Mouse (Mus musculus) layer of hippocampus, adult 9-11 months (tissue): ENCODE measurements around the gene Zfyve26.
"Not testable (repeated sequence)": the region's sequence is repeated elsewhere in the genome, so short reads cannot be mapped to it uniquely, and the experiment has no call there.

Experiments used
- DNase-seq: peaks from one replicate; pipeline ENCODE4 v3.0.0; 2022

The Zfyve26 gene

DNA sequence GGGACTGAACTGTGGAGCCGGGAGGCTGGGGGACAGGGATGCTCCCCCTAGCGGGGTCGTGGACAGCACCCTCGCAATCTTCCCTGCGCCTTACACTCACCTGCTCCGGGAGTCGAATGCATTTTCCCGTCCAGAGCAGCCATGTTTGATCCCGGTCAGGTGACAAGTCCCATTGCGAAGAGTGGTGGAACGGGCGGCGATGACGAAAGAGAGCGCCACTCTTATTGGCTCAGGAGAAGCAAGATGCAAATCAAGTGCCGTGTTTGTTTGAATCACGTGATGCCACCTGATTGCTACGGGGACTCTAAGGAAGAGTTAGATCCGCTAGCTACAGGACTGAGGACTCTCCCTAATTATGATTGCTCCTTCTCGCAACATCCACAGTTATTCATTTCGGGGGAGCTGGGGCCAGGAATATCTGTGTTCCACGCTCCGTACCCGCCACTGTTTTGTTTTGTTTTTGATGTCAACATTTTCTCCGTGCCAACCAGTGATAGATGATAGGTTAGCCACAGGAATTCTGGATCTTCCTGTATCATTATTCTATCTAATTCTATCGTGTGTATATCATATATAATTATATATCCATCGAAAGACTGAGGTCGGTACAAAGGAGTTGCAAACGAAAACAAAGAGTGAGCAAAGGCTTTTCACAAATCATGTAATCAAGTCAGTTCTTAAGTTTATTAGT is at the start of gene Zfyve26:
Zfyve26 (minus strand) TSS at position 179 of the 691 bp plus-strand sequence.
- DNase-seq, result peak; percentile 97

DNA sequence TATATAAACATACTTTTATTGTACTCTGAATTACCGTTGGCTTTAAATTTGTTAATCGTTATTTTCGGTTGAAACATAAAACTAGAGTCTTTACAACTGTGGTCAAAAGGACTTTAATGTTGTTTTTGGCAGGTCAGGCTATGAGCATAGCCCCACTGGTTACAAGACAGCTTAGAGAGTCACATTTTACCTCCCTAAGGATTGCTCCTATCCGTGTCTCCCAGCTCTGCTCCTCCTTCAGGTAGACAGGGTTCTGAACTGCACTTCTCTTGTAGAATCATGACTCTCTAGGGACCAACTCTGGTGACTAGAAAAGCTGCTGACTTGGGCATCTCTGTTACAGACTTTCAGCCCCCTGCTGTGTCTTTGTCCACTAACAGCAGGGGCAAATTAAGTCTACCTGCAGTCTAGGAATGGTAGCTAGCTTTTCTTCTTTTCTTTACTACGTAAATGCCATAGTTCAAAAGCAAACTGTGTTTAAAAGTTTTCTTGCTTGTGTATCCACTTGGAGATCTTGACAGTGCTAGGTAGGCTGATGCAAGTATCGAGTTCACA is 45.3 kb upstream of the Zfyve26 start:
- no peak for DNase-seq

DNA sequence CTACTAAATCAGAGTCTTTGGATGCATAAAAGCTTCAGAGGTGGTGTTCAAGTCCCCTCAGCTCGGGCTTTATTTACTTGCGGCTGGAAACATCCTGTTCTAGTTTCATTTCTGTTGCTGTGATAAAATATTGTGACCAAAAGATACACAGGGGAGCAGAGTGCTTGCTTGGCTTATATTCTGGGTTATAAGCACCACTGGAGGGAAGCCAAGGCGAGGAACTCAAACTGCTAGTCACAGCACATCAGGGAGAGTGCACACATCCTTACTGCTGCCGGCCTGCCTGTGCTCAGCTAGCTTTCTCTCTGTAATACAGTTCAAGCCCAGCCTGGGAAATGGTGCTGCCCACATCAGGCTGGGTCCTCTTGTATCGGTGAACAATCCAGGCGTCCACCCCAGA is 44.4 kb upstream of the Zfyve26 start:
- no peak for DNase-seq

DNA sequence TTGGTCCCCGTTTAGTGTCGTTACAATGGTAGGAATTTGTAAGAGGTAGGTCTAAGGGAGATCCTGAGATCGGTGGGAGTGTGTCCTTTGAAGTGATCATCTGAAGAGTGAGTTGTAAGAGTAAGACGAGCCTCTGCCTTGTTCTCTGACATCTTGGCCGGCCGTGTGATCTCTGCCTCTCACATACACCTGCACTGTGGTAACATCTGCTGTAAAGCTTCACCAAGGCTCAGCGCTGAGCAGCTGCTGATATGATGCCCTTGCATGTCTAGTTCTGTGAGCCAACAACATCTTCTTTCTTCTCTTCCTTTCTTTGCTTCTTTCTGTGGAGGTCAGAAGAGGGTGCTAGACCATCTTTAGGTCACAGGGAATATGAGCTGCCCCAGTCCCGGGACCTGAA is 42.7 kb upstream of the Zfyve26 start:
- no peak for DNase-seq

DNA sequence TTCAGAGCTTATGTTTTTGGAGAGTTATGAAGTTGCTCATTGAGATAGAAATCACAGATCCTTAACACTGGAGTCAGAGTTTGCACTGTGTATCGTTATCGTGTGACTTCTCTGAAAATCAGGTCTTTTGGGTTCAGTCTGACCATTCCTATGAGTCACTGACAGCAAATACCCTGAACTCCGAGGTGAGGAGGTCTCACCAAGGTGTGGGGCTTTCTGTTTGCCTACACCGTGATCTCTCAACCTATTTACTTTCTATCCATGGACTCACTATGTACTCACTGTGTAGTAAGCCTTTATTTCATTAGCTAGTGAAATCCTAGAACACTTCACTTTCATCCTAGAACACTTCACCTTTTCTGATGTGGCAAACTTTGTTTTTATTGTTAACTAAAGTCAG is 35.6 kb upstream of the Zfyve26 start:
- no peak for DNase-seq

DNA sequence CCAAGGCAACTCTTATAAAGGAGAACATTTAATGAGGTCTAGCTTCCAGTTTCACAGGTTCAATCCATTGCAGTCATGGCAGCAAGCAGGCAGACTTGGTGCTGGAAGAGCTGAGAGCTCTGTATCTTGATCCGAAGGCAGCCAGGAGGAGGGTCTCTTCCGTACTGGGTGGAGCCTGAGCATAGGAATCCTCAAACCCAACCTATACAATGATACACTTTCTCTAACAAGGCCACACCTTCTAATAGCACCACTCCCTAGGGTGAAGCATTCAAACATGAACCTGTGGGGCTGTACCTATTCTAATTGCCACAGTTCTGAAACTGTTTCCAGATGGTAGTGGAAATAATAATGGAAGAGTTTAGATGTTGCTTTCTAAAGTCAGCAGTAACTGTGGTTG is 34.5 kb upstream of the Zfyve26 start:
- DNase-seq, result no peak

DNA sequence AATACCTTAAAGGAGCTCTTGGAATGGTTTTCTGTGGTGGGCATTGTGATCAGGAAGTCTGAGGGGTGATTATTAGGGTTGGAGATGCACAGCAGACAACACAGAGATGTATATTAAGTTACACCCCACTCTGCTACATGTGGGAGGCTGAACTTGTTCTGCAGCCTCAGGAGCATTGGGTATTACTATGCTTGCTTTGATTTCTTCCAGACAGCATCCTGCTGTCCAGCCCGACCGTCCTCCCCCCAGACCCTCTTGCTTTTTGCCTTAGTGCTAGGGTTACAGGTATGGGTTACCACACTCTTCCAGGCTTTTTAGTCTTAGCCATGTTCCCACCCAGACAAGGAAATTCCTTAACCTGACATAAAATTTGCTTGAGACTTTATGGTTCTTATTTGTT is 31.8 kb upstream of the Zfyve26 start:
- no peak for DNase-seq

DNA sequence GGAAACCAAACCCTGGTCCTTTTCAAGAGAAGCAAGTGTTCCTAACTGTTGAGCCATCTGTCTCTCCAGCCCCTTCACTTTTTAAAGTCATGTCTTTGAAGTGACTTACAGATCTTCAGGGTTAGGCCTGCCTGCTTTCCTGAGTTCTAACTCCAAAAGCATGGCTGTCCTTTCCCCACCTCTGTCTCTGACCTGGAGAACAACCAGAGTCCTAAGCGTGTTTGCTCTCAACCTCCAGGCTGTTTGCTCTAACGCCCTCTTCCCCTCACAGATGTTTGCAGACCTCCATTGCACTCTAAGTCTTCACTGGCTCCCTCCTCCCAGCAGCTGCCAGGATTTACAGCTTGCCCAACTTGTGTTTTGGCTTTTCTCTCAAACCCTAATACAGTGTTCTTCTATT is 30.6 kb upstream of the Zfyve26 start:
- no peak for DNase-seq

DNA sequence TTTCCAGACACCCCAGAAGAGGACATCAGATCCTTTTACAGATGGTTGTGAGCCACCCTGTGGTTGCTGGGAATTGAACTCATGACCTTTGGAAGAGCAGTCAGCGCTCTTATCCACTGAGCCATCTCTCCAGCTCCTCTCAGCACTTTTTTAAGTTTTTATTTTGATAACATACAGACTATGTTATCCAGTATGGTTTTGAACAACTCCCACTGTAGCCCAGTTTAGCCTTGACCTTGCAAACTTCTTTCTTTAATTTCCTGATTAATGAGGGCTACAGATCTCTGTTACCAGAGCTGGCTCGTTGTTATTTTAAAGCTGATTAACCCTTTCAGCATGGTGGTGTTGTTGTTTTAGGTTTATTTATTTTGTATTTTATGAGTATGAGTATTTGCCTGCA is 30.1 kb upstream of the Zfyve26 start:
- no peak for DNase-seq

DNA sequence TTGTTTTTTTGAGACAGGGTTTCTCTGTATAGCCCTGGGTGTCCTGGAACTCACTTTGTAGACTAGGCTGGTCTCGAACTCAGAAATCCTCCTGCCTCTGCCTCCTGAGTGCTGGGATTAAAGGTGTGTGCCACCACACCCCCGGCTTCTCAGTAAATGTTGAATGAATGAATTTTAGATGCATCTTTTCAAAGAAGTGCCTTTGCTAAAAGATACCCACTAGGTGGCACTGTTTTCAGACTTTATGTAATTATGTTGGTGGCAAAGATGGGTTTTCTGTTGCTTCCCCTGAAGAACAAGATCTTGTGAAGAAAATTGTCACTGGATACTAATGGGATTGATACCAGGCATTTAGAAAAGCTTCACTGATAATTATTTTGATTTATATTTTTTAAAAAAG is 26.4 kb upstream of the Zfyve26 start:
- not testable (repeated sequence) for DNase-seq

DNA sequence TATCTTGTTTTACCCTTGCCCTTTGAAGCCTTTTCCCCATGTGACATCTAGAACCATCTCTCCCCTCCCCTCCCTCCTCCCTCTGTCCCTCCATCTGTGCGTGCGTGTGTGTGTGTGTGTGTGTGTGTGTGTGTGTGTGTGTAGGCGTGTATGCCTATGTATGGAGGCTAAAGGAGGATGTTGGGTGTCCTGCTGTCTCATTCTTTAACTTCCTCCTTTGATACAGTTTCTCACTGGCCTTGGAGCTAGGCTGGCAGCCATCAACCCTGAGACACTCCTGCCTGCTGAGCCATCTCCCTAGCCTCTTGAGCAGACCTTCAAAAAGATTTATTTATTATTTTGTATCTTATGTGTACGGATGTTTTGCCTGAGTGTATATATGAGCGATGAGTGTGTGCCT is 24.8 kb upstream of the Zfyve26 start:
- peak; percentile 24 for DNase-seq

DNA sequence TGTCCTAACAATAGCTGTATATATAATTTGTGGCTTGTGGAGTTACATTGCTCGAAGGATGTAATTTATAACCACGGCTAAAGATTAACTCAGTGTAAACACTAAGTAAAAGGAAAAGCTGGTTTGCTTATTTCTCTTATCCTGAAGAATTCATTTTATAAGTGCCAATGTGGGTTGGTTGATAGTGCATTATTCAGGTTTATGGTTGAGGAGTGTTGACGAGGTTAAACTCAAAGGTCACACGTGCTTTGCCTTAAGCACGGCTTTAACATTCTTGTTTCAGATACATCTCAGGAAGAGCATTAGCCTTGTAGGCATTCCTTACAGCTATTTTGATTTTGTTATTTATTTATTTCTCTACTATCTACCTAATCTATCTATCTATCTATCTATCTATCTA is 21.2 kb upstream of the Zfyve26 start:
- DNase-seq, result no peak

DNA sequence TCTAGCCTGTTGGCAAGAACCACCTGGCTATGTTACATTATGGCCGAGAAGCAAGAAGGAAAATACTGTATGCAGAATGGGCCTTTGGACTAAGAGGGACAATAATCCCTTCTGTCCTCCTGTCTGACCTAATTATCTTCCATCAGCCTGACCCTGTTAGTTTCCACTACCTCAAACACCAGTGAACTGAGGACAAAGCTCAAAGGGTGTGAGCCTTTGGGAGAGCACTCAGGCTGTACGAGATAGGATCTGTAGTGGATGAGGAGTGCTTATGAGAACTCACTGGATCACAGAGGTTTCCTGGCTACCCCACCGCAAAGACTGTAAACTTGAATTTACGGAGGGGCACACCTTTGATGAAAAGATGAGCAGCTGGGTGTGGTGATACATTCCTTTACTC is 17.6 kb upstream of the Zfyve26 start:
- DNase-seq, result no peak

DNA sequence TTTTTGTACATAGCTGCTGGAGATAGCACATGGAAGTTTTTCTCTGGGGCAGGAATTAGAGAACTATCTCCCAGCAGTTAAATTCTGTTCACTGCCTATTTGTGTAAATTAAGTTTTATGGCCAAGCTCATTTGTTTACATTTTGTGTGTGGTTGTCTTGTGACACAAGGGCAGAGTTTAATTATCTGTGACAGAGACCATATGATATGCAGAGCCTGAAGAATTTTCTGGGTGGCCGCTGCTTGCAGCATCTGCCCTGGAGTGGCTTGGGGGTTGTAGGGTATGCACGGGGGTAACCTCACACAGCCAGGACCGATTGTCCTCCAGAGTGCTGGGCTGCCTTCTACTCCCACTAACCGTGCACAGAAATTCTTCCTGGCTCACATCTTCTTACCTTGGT is 9.9 kb upstream of the Zfyve26 start:
- no peak for DNase-seq

DNA sequence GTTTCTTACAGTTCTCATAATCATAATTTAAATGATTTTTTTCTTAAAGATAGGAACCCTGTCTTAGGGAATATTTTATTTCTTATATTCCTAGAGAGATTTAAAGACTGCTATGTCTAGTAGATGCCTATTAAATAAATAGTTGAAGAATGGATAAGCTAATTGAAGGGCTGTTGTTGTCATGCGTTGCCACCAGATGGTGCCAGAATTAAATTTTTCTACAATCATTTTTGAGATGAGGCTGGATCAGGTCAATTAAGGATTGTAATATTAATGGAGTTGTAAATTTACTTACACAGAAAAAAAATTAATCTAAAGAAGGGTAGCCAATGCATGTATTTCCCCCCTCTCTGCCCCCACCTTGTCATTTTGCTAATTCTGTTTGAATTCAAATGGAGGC is 9.0 kb upstream of the Zfyve26 start:
- DNase-seq, result no peak

DNA sequence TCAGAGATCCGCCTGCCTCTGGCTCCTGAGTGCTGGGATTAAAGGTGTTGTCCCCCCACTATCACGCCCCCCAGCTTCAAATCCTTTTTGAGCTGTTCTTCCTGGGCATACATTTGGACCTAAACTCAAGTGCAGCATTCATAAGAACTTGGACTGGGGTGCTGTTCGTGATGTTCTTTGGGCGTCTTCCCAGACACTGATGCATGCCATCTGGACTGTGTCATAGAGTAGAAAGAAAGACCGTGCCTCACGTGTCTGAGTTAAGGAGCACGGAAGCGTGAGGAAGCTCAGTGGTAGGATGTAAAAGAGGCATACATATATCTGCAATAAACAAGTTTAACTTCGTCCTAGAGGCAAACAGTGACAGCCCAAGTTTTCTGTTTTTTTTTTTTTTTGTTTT is 5.7 kb upstream of the Zfyve26 start:
- peak; percentile 33 for DNase-seq

DNA sequence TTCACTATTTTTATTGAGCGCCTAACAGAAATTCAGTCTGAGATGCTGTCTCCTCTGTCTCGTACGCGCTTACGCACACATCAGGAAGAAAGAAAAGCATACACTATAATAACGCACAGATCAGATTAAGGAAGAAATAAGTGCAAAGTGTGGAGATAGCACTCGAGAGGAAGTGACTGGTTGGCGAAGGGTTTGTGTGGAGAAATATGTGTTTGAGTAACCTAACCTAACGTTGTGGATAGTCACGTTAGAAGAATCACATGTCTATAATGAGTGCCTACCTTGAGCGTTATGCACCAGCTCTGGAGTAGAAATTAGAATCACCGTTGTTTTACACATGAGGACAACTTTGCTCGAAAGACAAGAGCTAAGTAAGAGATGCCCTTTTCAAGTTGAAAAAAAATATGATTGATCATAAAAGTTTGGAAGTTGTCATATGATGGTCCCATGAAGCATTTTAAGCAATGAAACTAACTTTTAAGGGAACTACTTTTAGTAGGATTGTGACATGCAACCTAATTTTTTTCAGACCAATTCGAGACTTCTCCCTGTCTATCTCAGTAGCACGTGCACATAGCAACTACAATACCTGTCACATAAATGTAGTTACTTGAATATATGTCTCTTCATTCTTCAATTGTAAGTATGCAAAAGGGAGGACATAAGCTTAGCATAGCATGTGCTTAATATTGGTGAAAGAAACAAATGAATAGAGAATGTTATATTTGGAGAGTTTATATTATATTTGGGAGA is 2.0 kb upstream of the Zfyve26 start:
- no peak for DNase-seq

DNA sequence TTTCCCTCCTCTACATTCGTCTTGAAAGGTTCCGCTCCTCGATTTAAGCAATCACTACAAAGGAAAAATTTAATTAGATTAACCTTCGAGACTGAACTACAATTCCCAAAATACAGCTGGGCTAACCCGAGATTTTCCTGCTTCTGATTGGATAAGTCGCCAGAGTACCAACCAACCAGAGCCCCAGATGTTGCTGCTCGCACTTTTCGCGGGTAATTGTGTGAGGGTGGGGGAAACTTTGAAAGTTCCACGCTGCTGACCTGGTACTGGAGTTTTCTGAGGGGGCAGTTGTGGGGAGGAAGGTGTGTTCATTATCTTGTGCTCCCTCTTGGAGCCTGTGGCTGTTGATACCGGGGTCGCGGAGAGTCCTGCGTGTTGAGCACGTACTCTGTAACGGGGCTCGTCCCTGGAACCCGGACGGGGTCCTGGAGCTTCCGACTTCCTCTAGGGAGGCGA is 1.0 kb upstream of the Zfyve26 start, which contains the start of gene Rad51b:
Rad51b (plus strand) TSS at position 162 of the 456 bp plus-strand sequence.
- peak; percentile 84 for DNase-seq

DNA sequence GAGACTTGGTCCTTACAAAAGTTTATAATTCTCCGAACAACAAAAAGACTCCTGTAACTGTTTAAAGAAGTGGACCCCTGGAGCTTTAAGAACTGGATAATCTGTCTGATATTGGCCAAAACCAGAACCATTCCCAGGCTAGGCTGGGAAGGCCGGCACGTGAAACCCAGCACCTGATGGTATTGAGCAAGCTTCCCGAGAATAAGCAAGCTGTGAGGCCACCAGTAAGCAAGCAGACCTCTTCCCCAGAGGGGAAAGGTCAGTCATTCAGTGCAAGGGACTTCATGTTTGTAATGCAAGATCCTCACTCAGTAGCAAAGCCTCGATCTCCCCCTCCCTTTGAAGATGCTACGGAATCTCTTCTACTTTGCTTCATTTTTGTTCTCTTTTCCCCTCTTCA is 3.2 kb downstream of the Zfyve26 start:
- no peak for DNase-seq

DNA sequence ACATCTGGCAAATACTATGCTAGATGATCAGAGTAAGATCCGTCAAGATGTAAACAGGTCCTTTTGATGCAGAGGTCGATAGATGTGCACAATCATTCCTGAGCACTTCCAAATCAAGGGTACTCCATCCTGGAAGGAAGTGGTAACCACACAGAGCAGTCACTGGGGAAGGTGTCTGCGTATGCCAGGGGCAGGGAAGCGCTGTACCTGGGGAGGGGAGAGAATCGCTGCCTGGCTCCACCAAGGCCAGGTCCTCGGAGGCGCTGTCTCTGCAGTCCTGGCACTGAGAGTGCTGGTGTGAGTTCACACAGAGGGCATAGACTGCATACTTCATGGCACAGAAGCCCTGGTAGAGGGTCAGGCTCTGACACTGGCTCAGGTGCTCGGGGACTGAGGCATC is 13.5 kb downstream of the Zfyve26 start:
- no peak for DNase-seq

DNA sequence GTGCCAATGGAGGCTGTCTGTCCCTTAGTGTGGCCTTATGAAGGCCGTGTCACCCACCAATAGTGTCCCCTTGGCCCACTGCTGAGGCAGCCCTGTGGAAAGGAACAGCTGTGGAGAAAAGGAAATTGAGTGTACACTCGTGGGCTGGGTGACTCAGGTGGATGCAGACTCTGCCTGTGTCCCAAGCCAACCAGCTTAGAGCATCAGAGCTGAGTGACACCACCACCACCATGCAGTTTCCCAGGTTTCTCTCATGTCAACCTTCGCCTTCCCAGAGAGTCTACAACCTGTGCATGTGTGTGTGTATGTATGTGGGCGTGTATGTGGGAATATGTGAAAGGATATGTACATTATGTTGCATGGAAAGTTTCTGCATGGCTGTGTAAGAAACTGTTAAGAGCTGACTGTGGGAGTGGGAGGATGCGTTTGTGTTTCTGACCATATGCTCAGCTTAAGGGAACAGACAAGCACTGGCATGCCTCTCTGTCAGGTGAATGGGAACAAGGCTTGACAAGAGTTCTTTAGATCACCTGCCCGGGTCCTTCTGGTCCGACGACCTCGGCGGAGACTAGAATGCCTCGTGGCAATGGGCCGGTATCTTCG is 16.5 kb downstream of the Zfyve26 start:
- peak; percentile 16 for DNase-seq

DNA sequence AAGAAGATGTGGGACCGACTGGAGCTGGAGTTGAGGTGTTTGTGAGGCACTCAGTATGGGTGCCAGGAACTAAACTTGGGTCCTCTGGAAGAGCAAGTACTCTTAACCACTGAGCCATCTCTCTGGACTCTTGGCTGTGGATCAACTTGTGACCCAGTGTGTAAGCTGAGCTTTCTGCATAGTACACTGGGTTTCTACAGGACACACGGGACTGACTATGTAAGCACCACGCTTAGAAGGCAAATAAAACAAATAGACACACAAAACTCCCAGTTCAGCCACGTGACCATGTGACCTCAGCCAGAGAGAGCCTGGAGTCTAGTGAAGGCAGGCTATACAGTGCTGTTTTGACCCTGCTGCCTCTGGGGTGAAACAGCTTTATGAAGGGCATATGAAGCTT is 23.5 kb downstream of the Zfyve26 start:
- DNase-seq, result no peak

DNA sequence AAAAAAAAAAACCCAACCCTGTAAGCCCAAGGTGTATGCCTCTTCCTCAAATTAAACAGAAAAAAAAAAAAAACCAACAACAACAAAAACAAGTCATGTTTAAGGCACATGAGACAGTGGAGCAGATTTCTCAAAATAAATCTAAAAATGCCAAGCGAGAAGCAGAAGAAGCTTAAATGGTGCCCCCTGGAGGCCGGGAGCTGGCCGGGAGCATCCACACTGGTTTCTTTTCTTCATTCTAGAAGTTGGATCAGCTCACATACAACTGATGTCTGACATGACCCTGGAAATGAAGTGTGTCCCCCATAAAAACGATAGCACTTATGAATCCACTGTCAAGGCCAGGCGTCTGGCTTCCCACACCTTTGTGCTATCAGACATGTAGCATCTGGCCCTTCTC is 35.1 kb downstream of the Zfyve26 start:
- no peak for DNase-seq

DNA sequence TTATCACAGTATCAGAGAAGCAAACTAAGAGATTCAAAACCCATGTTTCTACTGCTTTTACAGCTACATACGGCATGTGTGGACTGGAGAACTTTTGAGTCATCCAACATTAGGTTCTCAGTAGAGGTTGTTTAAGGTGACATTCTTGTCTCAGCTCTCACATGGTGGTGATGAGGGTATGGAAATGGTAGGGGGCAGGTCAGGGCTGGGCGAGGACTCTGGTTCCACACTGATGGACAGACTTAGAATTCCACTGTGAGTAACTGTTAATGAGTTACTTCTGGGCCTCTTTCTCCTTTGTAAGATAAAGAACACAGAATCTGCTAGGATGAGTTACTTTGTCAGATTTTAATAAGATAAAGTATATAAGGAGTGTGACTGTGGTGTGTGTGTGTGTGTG is 36.0 kb downstream of the Zfyve26 start:
- no peak for DNase-seq
